Mouse (Mus musculus): ENCODE measurements around the gene Pacsin3.

- TF ChIP-seq FLI1 (IDR thresholded peaks at IDR 0.05; ENCODE audit: low read length): no peak
- no peak for TF ChIP-seq GATA1 (IDR thresholded peaks at IDR 0.05; ENCODE audit: borderline replicate concordance, low read length)
Measured at GRCm38 (mm10) chr2:91268042-91268441, 12.3 kb downstream of the Pacsin3 start.

Data from megakaryocyte, embryonic 14.5 days (primary cell).